Mouse (Mus musculus) lung, adult 2 months (tissue): ENCODE results near the gene Olfr1066.
"Not testable (repeated sequence)": the region's sequence is repeated elsewhere in the genome, so short reads cannot be mapped to it uniquely, and the experiment has no call there.

Source experiments
- CTCF ChIP-seq: fragments of 200-500 bp; IDR thresholded peaks from 2 replicates; pipeline ENCODE4 v1.5.1; 2011; ENCODE audit warnings: mild to moderate bottlenecking, low read length, control low read depth; ENCODE audit not compliant: insufficient read depth
- POLR2A ChIP-seq: fragments of 200-500 bp; IDR thresholded peaks from 2 replicates; pipeline ENCODE4 v1.6.1; 2011; ENCODE audit warnings: low read depth, mild to moderate bottlenecking, control low read depth, low read length, borderline replicate concordance; ENCODE audit errors: extremely low read depth

- TF ChIP-seq POLR2A, CTCF: not testable (repeated sequence)
Observed at GRCm38 (mm10) chr2:86442101-86442500, 14.0 kb downstream of the Olfr1066 start.
